Mouse (Mus musculus) 3T3-L1 (cell line): ENCODE data around the gene Nacc1.
A peak's percentile ranks its signal among the peaks of the same experiment; 100 is the strongest.

ENCODE experiments used
- DNase-seq: peaks from one replicate; pipeline ENCODE4 v3.0.0-alpha.2; 2015; ENCODE audit warnings: low read depth, low spot score

Gene Nacc1

DNA sequence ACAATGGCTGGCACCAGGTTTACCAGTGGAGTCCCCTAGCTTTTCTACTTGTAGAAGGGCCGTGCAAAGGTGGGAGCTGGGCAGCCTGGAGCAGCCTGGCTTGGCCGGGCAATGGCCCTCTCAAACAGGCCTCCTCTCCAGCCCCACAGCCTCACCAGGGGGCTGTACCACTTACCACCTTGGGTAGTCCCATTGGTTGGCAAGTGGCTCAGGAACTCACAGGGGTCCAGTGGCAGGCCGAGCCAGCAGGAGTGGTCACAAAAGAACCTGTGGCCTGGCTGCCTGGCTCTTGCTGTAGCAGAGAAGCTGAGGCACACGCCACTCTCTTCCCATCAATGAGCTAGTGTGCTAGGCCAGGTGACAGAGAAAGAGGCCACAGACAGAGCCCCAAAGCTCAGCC is 26.5 kb upstream of the Nacc1 start:
- no peak for DNase-seq

DNA sequence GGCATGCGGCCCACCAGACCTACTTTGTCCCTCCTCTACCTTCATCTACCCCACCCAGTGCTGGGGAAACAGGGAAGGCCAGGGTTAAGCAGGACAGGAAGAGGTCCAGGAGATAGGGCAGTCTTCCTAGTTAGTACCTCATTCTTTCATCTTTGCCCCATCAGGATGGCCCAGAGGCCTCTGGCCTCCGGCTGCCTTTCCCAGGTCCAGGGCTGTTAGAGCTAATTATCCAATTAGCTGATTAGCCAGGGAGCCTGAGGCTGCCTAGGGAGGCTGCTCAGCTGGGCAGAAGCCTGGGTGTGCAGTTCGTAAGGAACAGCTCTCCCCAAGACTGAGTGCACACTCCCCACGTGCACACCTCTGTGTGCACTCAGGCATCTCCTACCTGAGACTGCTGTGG is 25.7 kb upstream of the Nacc1 start:
- DNase-seq, result no peak

GRCm38 (mm10) chr8:84712759-84713120 is 25.1 kb upstream of the Nacc1 start:
- no peak for DNase-seq

DNA sequence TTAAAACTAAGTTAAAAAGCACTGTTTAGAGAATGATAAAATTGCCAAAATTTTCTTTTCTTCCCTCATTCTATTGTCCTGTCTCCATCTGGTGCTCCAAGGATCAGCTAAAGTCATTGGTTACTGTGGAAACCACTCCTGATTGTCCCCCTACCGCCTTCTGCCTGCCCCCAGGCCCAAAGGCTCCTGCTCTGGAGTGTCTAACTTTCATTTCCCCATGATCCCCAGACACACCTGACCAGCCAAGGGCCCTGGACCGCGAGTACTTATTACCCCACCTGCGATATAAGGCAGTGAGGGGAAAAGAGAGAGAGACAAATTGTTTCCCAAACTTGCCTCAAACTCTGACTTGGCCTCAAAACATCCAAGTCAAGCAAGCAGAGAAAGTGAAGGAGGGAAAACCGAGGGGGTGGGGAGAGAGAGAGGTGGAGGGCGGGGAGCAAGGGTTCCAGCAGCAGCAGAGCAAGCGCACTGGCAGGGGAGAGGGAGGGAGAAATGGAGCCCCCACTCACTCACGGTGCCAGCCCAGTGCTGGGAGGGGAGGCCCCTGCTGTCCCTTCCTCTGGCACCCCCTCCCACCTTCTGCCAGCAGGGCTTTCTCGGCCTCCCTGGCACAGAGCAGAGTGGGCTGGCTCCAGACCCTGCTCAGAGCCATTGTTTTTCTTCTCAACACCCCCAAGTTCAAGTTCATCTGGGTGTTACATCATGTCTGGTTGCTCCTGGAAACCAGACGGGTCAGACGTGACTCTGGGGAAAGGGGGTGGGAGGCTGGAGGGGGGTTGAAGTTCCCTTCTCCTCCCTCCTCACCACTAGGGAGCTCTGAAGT is 24.5 kb upstream of the Nacc1 start:
- peak; percentile 83 for DNase-seq

DNA sequence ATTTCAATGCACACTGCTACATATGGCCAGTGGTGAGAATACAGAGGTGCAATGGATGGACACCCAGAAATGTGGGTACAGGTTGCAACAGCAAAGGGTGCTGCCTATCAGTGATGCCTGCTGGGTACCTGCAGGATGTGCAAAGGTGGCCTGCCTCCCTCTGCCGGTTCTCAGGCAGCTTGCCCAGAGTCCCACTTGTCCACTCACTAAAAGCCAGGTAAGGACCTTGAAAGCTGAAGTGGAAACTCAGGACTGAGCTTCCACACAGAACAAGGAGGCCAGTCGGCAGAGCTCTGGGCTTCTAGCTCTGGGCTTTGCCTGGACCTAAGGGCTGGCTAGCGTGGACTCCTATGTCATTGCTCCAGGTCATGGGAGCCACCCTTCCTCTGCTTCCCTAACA is 23.6 kb upstream of the Nacc1 start:
- DNase-seq, result no peak

DNA sequence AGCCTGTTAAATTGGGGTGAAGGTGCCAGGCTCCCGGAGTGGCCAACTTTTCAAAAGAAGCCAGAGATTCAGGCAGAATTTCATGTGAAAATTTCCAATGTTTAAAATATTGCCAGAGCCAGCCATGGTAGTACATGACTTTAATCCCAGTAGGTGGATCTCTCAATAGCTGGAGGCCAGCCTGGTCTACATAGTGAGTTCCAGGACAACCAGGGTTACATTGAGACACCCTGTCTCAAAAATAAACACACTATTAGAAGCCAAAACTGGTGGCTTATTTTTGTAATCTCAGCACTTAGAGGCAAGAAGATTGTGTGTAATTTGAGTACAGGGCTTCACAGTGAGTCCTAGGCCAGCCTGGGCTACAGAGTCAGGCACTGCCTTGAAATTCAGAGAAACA is 22.3 kb upstream of the Nacc1 start:
- no peak for DNase-seq

GRCm38 (mm10) chr8:84708774-84709475 is 21.3 kb upstream of the Nacc1 start:
- peak; percentile 94 for DNase-seq

- DNase-seq, result no peak
These were observed 20.4 kb upstream of the Nacc1 start for GRCm38 (mm10) chr8:84708071-84708541.

DNA sequence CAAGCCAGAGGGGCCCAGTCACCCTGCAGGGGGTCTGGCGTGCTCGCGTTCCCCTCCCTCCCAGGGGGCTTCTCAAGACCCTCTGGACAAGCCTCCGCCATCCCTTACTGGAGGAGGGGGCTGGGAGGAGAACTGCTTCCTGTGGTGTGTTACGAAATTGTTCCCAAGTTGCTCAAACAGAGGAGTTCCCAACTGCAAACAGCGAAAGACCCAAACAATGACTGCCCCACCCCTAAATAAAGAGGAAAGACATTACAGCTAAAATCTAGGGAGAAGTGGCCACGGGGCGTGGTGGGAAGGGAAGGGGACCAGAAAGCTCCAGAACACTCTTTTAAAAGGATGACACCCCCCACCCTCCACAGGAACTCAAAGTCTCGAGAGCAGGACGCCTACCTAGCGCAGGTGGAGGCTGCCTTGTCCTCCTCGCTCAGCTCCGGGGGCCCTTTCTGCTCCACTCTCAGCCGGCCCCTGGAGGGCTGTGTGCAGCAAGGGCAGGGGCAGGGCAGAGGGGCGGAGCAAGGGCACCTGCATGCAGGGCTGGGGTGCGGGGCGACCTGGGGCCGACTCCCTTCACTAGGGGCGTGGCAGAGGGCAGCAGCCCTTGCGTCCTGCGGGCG is 19.7 kb upstream of the Nacc1 start:
- no peak for DNase-seq

GRCm38 (mm10) chr8:84706610-84707266 is 19.1 kb upstream of the Nacc1 start:
- DNase-seq, result no peak

DNA sequence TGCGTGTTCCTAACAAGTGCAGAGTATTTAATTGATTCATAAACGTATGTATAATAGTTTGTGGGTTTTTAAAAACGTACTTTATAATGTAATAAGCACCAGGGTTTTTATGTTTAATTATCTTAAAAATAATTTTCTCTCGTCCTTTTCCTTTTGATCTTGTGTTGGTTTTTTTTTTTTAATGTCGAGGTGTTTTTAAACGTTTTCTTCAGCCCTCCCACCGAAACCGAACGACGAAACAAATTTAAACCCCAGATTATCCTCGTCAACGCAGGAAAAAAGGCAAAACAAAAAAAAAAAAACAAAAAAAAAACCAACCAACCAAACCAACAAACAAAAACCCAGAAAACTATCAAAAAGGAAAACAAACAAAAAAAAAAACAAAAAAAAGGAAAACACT is 18.3 kb upstream of the Nacc1 start:
- no peak for DNase-seq

DNA sequence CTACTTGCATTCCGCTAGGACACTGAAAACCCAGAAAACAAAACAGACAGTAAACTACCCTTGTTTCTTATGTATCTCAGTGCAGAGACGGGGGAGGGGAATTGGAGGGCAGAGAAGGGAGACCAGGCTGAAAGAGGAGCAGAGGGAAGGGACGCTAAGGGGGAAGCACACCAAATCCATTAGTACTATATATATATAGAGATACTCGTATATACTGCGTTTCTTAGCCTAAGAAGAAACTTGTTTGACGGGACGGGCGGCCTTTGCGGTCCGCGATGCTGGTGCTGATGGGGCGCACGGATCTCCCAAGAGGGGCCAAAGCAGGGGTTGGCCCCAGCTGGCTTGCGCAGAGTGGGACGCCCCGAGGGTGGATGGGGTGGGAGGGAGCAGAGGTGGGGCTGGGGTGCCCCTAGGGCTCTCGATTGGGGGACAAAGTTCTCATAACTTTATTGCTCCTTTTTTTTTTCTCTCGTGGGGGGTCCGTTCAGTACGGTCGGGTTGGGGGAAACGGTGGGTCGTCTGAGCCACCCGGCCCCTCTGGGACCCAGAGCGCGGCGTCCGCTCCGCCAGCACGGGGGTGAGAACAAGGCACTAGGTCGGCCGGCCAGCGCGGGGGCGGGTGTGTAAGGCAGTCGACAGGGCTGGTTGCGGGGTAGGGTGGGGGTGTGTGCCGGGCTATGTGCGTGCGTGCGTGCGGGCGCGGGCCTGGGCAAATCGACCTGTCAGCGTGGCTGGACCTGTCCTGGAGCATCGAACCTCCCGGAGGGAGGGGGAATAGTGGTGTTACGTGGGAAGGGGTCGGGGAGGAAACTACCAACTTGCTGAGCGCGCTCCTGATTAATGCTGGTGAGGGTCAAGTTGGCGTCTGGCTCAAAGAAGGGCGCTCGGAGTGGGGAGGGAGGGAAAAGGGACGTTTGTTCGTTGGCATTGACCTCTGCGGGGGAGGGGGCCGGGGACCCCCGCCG is 17.5 kb upstream of the Nacc1 start:
- DNase-seq, result no peak

- peak; percentile 45 for DNase-seq
These were observed 16.7 kb upstream of the Nacc1 start for GRCm38 (mm10) chr8:84704356-84704755.

- no peak for DNase-seq
These were observed 16.0 kb upstream of the Nacc1 start for GRCm38 (mm10) chr8:84703466-84704249.

DNA sequence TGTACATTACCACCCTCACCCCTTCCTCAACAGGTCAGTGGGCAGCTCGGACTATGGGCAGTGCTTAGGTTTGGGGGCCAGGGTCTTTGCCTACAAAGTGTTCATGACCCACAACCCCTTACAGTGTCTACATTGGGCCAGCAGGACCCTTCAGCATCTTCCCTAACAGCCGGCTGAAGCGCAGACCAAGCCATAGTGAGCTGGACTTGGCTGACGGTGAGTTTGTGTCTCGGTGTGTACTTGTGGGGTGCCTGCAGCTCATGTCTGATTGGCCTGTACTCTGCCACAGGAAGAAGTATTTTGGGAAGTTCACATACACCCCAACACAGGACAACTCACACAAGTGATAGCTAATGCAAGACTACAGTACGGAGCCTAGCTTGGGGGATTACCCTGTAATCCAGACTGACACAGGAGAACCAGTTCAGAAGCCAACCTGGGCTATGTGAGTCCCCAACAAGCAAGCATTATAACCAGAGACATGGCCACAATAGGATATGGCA is 15.4 kb upstream of the Nacc1 start:
- no peak for DNase-seq

GRCm38 (mm10) chr8:84702561-84702960 is 14.9 kb upstream of the Nacc1 start:
- DNase-seq, result no peak

DNA sequence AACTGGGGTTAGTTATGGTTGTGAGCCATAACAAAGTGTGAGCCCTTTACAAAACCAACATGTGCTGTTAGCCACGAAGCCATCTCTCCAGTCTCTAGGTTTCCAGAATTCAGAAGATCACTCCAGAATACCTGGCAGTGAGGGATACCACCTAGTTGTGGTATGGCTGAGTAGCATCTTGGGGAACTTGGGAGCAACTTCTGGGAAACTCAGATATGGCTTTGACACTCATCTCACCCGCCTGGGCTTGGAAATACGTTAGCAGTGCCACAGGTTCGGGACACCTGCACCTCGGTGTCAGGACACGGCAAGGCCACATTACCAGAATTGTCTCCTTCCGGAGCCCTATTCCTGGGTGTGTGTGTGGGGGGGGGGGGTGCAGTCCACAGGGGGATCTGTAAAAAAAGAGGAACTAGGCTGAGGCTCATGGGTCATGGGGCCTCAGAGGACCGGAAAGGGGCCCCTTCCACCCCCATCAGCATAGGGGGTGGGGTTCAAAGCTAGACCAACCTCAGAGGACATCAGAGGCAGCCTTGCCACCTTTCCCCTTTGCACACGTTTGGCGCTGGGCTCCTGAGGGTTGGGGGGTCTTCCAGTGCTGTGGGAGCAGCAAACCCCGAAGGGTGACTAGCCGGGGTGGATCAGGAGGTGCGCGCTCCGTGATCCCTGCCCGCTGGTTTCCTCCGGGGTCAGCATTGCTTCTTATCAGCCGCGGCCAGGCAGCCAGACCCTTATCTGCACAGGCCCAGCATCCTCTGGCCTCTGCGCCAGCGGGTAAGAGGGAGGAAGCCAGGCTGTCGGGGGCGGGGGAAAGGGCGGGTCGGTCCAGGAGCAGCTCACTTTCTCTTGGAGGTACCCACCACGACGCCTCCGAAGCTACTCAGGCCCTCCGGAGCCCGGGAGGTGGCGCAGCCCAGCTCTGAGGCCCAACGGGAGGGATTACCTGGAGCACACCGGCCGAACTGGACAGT is 13.6 kb upstream of the Nacc1 start, which contains the start of gene Lyl1:
TSS of gene Lyl1 (plus strand) at position 517 of the 971 bp plus-strand sequence.
- no peak for DNase-seq

- DNase-seq, result no peak
These were observed 12.9 kb upstream of the Nacc1 start for GRCm38 (mm10) chr8:84700526-84700925.
